Mouse (Mus musculus) C2C12 (cell line): ENCODE results near the gene Col6a5. TPM values are rescaled to one million over a fixed set of nuclear protein-coding genes. Genes with fewer than 3 reads are reported as not detected.

Source experiments
- H3K27me3 ChIP-seq: one replicate; pipeline ENCODE4 v1.6.1; 2011; ENCODE audit not compliant: control insufficient read depth, insufficient read depth, insufficient read length
- H3K36me3 ChIP-seq: one replicate; pipeline ENCODE4 v1.6.1; 2011; ENCODE audit not compliant: control insufficient read depth, insufficient read depth
- H3K4me3 ChIP-seq: one replicate; pipeline ENCODE4 v1.5.1; 2011; ENCODE audit warnings: mild to moderate bottlenecking, control low read depth; ENCODE audit not compliant: poor library complexity, insufficient read depth, severe bottlenecking
- H3K79me2 ChIP-seq: one replicate; pipeline ENCODE4 v1.6.1; 2011; ENCODE audit not compliant: control insufficient read depth, insufficient read depth
- H3K79me3 ChIP-seq: one replicate; pipeline ENCODE4 v1.6.1; 2011; ENCODE audit warnings: low read depth, control low read depth
- H3ac ChIP-seq: one replicate; pipeline ENCODE3; 2011; ENCODE audit warnings: low read depth; ENCODE audit not compliant: control insufficient read depth, insufficient read length
- CEBPB ChIP-seq: IDR thresholded peaks from one replicate; pipeline ENCODE4 v1.6.1; 2011; ENCODE audit warnings: low read depth, mild to moderate bottlenecking, control low read depth, moderate library complexity
- CTCF ChIP-seq: IDR thresholded peaks from one replicate; pipeline ENCODE4 v1.5.1; 2011; ENCODE audit not compliant: control insufficient read depth, insufficient read depth, insufficient read length
- FOSL1 ChIP-seq: IDR thresholded peaks from one replicate; pipeline ENCODE4 v1.8.0; 2011; ENCODE audit warnings: mild to moderate bottlenecking, low read length; ENCODE audit not compliant: poor library complexity, insufficient read depth, severe bottlenecking
- MAX ChIP-seq: IDR thresholded peaks from one replicate; pipeline ENCODE4 v1.6.1; 2011; ENCODE audit warnings: mild to moderate bottlenecking, control low read depth
- MYOD1 ChIP-seq: IDR thresholded peaks from one replicate; pipeline ENCODE4 v1.6.1; 2011; ENCODE audit warnings: low read depth; ENCODE audit not compliant: control insufficient read depth, insufficient read length
- MYOG ChIP-seq: IDR thresholded peaks from one replicate; pipeline ENCODE4 v1.6.1; 2011; ENCODE audit not compliant: control insufficient read depth, insufficient read length; ENCODE audit errors: extremely low read depth
- USF1 ChIP-seq: IDR thresholded peaks from one replicate; pipeline ENCODE4 v1.6.1; 2011; ENCODE audit warnings: low read depth, mild to moderate bottlenecking, control low read depth, moderate library complexity
- polyA plus RNA-seq: library from polyadenylated mRNA; unstranded; fragments of >200 nt; fragmentation: generic; extraction: Trizol; gene quantifications from one replicate; pipeline ENCODE4 v1.2.1, GENCODE M21; 2012; ENCODE audit warnings: missing spikeins

Gene Col6a5
- polyA plus RNA-seq, 1 experiment: not detected

DNA sequence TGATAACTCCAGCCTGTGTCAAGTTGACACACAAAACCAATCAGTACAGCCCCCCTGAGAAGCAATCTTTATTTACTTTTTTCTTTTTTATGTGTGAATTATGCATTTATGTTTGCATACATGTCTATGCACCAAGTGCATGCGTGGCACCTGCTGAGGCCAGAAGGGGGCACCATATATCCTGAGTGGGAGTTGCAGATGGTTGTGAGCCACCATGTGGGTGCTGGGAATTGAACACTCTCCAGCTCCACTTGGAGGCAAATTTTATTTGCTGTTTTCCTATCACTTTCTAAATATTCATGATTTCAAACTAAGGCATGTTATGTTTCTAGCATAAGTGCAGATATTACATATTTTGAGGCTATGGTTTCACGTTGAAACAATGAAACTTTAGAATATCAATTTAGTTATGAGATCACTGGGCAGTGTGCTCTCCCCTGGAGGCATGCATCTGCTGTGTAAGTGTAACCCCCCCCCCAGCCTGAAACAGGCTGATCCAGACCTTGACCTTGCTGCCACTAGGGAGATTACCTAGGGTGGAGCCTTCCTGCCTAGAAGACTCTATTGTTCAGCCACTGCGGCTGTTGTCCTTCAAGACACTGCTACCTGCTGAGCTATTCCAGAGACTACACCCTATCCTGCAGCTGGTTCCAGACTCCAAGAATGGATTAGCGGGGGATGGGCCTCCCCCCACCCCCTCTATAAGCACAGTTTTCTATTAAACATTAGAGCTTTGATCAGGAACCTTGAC is 121.9 kb downstream of the Col6a5 start:
- H3K79me3 ChIP-seq: no peaks in the 10 kb centered on the region
- no peak overlapping the region for H3K4me3 ChIP-seq
- H3K79me2 ChIP-seq: no peaks in the 10 kb centered on the region
- H3ac ChIP-seq: no peak overlapping the region
- TF ChIP-seq CEBPB (no peak), MYOG (no peak), MAX (no peak), USF1 (no peak), FOSL1 (no peak), CTCF (no peak), MYOD1 (no peak)
- no peaks in the 10 kb centered on the region for H3K27me3 ChIP-seq
- no peaks in the 10 kb centered on the region for H3K36me3 ChIP-seq

DNA sequence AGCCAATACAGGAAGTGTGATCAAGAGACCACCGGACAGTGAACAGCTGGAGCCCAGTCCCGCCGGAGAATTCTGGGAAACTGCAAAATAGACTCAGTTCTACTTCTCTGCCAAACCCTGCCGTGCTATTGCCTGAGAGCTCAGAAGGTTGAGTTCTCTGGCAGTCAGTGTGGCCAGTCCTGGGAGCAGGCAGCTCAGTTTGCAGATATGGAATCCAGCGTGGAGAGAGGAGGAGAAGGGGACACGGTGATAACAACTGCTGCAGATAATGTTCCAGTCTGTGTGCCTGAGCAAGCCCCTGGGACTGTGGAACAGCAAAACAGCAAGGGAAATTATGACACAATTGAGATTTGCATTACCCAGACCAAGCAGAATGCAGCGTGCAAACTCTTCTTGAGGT is 124.9 kb downstream of the Col6a5 start:
- H3K36me3 ChIP-seq: no peaks in the 10 kb centered on the region
- no peak overlapping the region for H3ac ChIP-seq
- H3K79me3 ChIP-seq: no peaks in the 10 kb centered on the region
- no peak overlapping the region for H3K4me3 ChIP-seq
- no peaks in the 10 kb centered on the region for H3K79me2 ChIP-seq
- no peaks in the 10 kb centered on the region for H3K27me3 ChIP-seq
- TF ChIP-seq CTCF: no peak

DNA sequence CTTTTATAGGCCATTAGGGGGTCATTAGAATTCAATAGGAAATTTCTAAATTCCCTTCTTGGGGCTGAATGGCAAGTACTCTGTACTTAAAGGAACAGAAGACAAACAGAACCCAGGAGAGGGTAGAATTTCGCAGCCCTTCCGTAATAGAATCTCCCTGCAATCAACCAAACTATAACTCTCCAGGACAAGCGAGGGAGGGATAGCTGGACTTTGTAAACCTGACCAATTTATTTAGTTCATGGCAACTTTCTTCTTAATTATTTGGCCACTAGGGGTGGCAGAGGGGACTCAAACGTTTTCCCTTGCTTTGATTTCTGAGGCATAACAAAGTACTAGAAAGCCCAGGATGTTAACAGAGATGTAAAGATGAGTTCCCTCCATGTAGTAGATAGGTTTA is 125.6 kb downstream of the Col6a5 start:
- Histone ChIP-seq H3K79me2 (no peaks in the 10 kb centered on the region), H3ac (no peak overlapping the region), H3K79me3 (no peaks in the 10 kb centered on the region), H3K27me3 (no peaks in the 10 kb centered on the region), H3K4me3 (no peak overlapping the region), H3K36me3 (no peaks in the 10 kb centered on the region)
- no peak for TF ChIP-seq USF1
- no peak for TF ChIP-seq FOSL1
- TF ChIP-seq MYOD1: no peak
- TF ChIP-seq CTCF: no peak
- TF ChIP-seq MYOG: no peak
- TF ChIP-seq CEBPB: no peak
- no peak for TF ChIP-seq MAX

DNA sequence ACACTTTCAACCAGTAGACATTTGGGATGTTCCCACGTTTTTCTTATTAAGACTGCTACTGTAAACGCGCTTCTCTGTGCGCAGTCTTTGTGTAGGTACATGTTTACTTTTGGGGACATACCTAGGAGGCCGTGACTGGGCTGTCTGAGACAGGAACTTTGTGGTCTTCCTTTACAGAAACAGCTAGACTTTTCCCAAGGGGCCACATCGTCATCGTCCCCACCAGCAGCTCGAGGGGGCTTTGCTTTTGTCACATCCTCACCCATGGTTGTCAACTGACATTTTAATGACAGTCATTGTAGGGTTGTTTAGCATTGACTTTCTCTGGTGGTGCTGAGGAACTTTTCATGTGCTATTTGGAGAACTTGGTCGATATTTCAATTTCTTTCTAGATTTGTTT is 129.2 kb downstream of the Col6a5 start:
- H3ac ChIP-seq: no peak overlapping the region
- no peaks in the 10 kb centered on the region for H3K79me3 ChIP-seq
- TF ChIP-seq CTCF (no peak), USF1 (no peak), MYOD1 (no peak), MAX (no peak), CEBPB (no peak), FOSL1 (no peak), MYOG (no peak)
- H3K36me3 ChIP-seq: no peaks in the 10 kb centered on the region
- no peaks in the 10 kb centered on the region for H3K79me2 ChIP-seq
- H3K4me3 ChIP-seq: no peak overlapping the region
- peaks cover 6% of the 10 kb centered on the region for H3K27me3 ChIP-seq

DNA sequence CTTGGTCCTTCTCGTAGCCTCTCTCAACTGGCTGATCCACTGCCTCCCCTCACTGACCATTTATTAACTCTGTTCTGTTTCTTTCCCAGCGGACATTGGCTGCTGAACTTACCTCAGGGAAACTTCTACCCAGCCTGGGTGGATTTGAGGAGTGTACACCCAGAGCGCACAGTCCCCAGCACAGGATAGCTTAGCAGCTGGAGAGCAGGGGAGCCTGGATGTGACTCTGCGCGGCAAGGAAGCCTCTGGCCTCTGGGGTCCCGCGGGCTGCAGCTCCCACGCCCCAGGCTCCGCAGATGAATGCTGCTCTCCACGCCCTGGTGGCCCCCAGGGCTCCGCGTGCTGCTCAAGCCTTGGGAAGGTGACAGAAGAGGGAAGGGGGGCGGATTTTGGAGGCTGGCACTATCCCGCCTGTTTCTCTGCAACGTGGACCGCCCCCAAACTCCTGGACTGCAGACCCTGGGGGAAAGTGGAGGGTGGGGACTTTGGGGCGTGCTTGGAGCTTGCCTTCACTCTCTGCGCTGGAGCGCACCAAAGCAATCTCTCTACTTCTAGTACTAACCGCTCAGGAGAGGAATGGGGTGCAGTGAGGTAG is 132.6 kb downstream of the Col6a5 start, which contains the start of gene Col6a6:
Gene Col6a6 (minus strand): TSS at position 370 of the 595 bp plus-strand sequence.
- TF ChIP-seq CEBPB: no peak
- no peak for TF ChIP-seq MYOD1
- TF ChIP-seq MYOG: no peak
- no peak for TF ChIP-seq CTCF
- no peak for TF ChIP-seq FOSL1
- no peak for TF ChIP-seq USF1
- no peak for TF ChIP-seq MAX
- Histone ChIP-seq H3K79me3 (no peaks in the 10 kb centered on the region), H3K36me3 (no peaks in the 10 kb centered on the region), H3K79me2 (no peaks in the 10 kb centered on the region), H3ac (no peak within 1 kb of the TSS), H3K27me3 (peaks cover 6% of the 10 kb centered on the region), H3K4me3 (no peak within 1 kb of the TSS)

DNA sequence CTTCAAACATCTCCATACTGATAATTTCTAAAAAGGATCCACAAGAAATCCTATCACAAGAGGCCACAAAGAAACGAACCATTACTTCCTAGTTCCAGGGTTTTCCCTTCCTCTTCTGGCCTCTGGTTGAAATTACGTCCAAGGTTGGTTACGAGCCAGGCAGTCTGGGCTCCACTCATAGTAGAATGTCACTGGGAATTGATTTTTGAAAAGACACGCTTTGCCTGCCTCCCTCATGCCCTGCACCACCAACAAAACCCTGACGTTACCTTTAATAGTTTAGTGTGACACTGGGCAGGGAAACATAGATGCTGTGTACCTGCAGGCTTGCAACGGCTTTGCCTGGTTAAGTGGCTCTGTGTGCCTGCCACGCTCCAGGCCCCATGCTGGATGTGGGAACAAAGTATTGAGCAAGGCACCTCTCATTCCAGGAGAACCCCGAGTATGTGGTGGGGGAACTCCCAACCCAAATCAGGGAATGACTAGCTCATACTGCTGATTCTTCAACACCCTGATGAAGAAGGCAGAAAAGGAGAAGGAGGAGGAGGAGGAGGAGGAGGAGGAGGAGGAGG is 133.3 kb downstream of the Col6a5 start:
- TF ChIP-seq CEBPB (no peak), USF1 (no peak), CTCF (no peak), FOSL1 (no peak), MYOD1 (no peak), MAX (no peak), MYOG (no peak)
- Histone ChIP-seq H3K79me3 (no peaks in the 10 kb centered on the region), H3K27me3 (peaks cover 6% of the 10 kb centered on the region), H3K4me3 (no peak overlapping the region), H3K79me2 (no peaks in the 10 kb centered on the region), H3ac (no peak overlapping the region), H3K36me3 (no peaks in the 10 kb centered on the region)
